Mouse (Mus musculus) embryonic fibroblast, embryonic 13.5 days (primary cell): Measurements from ENCODE around the gene Ccdc146. TPM values are rescaled to one million over a fixed set of nuclear protein-coding genes. Genes with fewer than 3 reads are reported as not detected.
"Not testable (repeated sequence)": the region's sequence is repeated elsewhere in the genome, so short reads cannot be mapped to it uniquely, and the experiment has no call there.

ENCODE experiments used
- H3K27ac ChIP-seq: 2 replicates; pipeline ENCODE4 v1.5.1; 2012; ENCODE audit warnings: low read length, control low read depth, inconsistent platforms; ENCODE audit not compliant: insufficient read depth
- H3K4me1 ChIP-seq: 2 replicates; pipeline ENCODE4 v1.6.1; 2011; ENCODE audit warnings: low read length; ENCODE audit not compliant: control insufficient read depth, insufficient read depth
- H3K4me3 ChIP-seq: 2 replicates; pipeline ENCODE4 v1.5.1; 2011; ENCODE audit warnings: mild to moderate bottlenecking, control low read depth, low read length; ENCODE audit not compliant: insufficient read depth
- CTCF ChIP-seq: IDR thresholded peaks from 2 replicates; pipeline ENCODE4 v1.5.1; 2011; ENCODE audit warnings: mild to moderate bottlenecking, control low read depth, low read length, moderate library complexity, borderline replicate concordance; ENCODE audit not compliant: insufficient read depth
- POLR2A ChIP-seq: IDR thresholded peaks from 2 replicates; pipeline ENCODE4 v1.6.1; 2011; ENCODE audit warnings: low read depth, mild to moderate bottlenecking, control low read depth, low read length, moderate library complexity
- polyA plus RNA-seq: library from polyadenylated mRNA; stranded (reverse); fragments of >200 nt; gene quantifications from 2 replicates; pipeline ENCODE4 v1.2.4, GENCODE M21; 2011; ENCODE audit warnings: low read depth; ENCODE audit not compliant: missing spikeins, insufficient read length

Ccdc146 gene
- polyA plus RNA-seq, 1 experiment = not detected

- H3K4me1 ChIP-seq = peaks cover 4% of the 10 kb centered on the region; the same call in 1 of the 2 replicates
- H3K27ac ChIP-seq = no peak within 1 kb of the TSS
- TF ChIP-seq POLR2A = 0 out of 2 replicates have a peak, but pooled peaks have one; percentile 22
- TF ChIP-seq CTCF = no peak
- peak within 1 kb of the TSS; percentile 9; the same call in 1 of the 2 replicates for H3K4me3 ChIP-seq
These were observed 51.8 kb downstream of the Ccdc146 start, which contains the start of gene Fgl2 for GRCm38 (mm10) chr5:21372493-21373179. Gene Fgl2 (plus strand): TSS chr5:21372642.

DNA sequence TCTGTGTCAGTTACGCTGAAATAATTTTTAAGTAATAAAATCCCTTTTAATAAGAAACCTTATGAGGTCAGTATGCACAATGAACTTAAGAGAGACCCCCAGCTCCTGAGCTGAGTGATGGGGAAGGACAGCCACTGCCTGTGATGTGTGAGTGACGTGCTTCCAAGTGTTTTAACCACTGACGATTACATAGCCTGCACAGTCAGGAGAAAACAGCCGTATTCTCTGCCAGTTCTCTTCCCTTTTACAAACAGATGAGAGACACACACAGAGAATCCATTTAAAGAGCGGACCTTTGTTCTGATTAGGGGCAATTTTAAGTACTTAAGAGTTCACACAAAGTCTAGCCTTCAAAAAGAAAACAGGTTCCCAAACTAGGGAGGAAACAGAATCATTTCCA lies 52.6 kb downstream of the Ccdc146 start:
- TF ChIP-seq CTCF (no peak), POLR2A (no peak)
- Histone ChIP-seq H3K4me1 (peaks cover 4% of the 10 kb centered on the region; the same call in 1 of the 2 replicates), H3K4me3 (no peak overlapping the region)

GRCm38 (mm10) chr5:21370218-21370947 lies 54.1 kb downstream of the Ccdc146 start:
- no peak overlapping the region for H3K27ac ChIP-seq
- peaks cover 4% of the 10 kb centered on the region; the same call in 1 of the 2 replicates for H3K4me1 ChIP-seq
- TF ChIP-seq CTCF (no peak), POLR2A (no peak)
- H3K4me3 ChIP-seq = no peak overlapping the region

More for the DNA sequence above, 52.6 kb downstream of the Ccdc146 start:
- H3K27ac ChIP-seq = no peak overlapping the region

DNA sequence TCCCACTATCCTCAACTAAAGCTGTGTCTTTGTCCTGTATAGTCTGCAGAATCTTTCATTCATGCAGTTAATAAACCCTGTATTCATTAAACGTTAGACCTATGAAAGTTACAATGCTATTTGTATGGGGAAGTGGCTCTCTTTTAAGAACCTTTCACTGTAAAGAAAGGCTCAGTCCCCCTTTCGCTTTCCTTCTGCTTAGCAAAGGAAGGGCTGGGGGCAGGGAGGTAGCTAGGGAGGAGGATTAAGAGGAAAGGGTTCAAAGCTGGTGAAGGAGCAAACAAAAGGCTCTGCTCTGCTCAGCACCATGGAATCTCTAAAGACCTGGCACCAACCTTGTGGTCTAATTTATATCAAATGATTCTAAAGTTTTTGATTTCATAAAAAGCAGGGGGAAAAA lies 57.0 kb downstream of the Ccdc146 start:
- peaks cover 4% of the 10 kb centered on the region; the same call in 1 of the 2 replicates for H3K4me1 ChIP-seq
- no peak for TF ChIP-seq POLR2A
- no peak for TF ChIP-seq CTCF
- no peak overlapping the region for H3K27ac ChIP-seq
- H3K4me3 ChIP-seq = no peak overlapping the region

DNA sequence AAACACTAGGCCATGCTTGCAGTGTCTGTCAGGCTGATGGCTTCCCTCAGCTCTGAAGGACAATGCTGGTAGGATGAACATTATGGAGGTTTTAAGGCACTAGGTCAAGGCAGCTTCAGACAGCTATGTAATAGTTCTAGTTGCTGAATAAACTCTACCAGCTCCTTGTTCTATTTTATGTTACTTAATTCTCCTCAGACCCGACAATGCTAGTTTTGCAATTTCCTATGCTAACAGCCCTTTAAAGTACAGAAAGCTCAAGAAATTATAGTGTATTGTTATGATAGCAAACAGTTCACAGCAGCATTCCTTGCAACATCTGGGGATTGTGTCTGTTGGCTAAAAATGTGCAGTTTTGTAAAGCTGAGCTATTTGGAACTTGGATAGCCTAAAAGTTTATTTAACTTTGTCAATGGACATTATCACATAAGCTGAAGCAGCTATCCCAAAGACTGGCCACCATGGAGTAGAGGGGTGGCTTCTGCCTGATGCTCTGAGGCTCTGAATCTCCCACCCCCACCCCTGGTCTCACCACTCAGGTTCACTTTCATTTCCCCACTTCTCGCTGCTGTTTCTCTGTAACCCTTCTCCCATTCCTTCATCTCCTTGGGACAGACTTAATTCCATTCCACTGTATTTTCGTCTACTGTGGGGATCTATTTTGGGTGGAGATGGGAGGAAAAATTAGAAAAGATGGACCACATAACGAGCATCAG lies 58.0 kb downstream of the Ccdc146 start:
- TF ChIP-seq CTCF = no peak
- Histone ChIP-seq H3K4me1 (peaks cover 4% of the 10 kb centered on the region; the same call in 1 of the 2 replicates), H3K4me3 (no peak overlapping the region), H3K27ac (no peak overlapping the region)

DNA sequence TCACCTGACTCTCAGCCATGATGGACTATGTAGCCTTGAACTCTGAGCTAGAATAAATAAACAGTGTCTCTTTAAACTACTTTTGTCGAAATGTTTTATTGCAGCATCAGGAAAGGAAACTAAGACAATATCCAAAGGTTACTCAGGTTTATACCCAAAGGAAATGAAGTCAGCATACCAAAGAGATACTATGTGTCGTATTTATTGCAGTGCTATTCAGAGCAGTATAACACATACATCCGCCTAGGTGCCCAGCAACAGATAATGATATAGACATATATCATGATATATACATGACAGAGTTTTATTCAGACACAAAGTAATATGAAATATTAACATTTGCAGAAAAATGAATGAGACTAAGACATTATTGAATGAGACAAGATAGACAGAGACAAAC lies 61.1 kb downstream of the Ccdc146 start:
- H3K27ac ChIP-seq = no peak overlapping the region
- TF ChIP-seq POLR2A (no peak), CTCF (no peak)
- H3K4me3 ChIP-seq = no peak overlapping the region
- H3K4me1 ChIP-seq = no peaks in the 10 kb centered on the region

DNA sequence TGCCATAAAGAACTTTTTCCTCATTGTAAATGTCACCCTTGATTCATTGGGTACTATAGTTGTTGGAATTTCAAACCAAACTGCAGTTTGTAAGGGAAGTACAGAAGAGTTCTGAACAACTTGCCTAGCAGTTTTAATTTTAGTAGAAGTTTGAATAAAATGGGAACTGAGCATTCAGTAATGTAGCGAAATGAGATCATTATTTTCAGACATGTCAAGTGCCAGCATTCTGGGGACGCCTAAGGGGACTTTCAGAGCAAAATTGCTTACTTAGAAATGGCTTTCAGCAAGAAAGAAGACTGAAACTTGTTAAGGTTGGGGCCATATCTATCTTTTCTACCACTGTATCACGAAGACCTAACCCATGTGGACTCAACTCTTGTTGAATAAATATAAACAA lies 65.8 kb downstream of the Ccdc146 start:
- H3K27ac ChIP-seq = no peak overlapping the region
- no peaks in the 10 kb centered on the region for H3K4me1 ChIP-seq
- H3K4me3 ChIP-seq = no peak overlapping the region
- TF ChIP-seq POLR2A (no peak), CTCF (no peak)

DNA sequence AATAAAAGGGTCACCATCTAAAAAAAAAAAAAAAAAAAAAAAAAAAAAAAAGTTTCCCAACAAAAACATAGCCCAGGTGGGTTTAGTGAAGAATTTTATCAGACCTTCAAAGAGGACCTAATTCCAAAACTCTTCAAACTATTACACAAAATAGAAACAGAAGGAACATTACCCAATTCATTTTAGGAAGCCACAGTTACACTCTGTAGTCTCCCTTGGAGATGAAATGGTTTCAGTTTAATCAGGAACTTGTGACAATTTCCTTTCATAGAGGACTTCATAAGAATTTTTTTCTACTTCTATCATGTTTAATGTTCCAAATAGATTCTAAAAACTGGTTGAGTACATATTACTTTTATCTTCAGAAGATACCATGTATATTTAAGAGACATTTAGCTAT lies 72.8 kb downstream of the Ccdc146 start:
- no peak overlapping the region for H3K27ac ChIP-seq
- no peaks in the 10 kb centered on the region for H3K4me1 ChIP-seq
- no peak overlapping the region for H3K4me3 ChIP-seq
- no peak for TF ChIP-seq CTCF

DNA sequence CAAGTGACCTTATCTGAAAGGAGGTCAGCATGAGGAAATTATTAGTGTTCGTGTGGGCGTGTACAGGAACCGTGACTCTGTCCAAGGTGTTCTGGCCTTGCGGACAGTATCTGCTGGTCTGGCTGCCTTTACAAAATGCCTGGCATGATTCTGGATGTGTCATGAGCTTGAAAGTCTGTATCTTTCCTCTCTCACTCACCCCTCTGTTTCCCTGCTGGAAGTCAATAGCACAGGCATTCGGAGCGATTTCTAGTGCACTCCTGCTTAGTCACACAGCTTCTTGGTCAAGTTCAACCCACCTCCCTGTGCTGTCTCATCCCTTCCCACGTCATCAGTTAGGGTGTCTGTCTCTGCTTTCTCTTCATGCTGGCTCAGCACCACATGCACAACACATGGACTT lies 76.1 kb downstream of the Ccdc146 start:
- Histone ChIP-seq H3K4me3 (no peak overlapping the region), H3K4me1 (no peaks in the 10 kb centered on the region), H3K27ac (no peak overlapping the region)
- TF ChIP-seq CTCF (no peak), POLR2A (no peak)

GRCm38 (mm10) chr5:21342265-21342664 lies 82.2 kb downstream of the Ccdc146 start:
- H3K4me1 ChIP-seq, H3K27ac ChIP-seq, H3K4me3 ChIP-seq: not testable (repeated sequence)
